Mouse (Mus musculus): ENCODE data around the gene 1700024B05Rik.
"Not testable (repeated sequence)": the region's sequence is repeated elsewhere in the genome, so short reads cannot be mapped to it uniquely, and the experiment has no call there.

Gene 1700024B05Rik

DNA sequence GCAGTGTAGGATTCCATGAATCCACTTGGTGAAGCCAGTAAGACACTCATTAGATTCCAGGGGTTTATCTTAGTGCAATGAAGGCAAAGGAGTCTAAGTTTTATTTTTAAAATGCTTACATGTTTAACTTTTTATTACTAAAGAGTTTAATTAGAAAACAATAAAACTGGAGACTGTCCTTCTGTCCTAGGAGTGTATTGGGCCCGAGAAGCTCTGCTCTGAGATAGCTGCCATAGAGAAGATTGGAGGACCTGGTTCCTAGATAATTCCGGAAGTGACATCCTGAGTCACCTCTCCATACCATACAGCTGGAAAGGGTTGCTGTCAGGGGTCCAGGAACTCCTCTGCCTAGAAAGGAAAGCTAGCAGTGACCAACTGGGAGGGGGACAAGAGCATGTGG, at the start of gene 1700024B05Rik:
Gene 1700024B05Rik, plus strand, starts transcription at position 301 of the 400 bp plus-strand sequence.
- not testable (repeated sequence) for DNase-seq

DNA sequence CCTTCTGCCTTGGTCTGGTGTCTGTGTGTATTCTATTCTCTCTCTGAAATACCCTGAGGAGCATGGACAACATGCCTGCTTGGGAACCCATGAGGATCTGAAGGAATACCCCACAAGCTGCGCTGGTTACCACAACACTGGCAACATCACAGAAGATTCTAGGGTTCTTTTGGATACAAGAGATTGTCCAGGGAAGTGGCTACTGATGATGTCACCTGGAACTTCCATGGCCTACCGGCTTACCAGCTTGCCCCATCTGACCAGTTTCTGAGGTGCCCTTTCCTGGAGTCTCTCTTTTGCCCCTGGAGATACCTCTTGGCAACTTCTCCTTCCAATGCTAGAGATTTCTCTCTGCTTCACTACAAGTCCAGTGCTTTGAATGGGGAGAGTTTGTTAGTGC, 36.6 kb upstream of the 1700024B05Rik start, which contains the start of gene Gm7980:
Gene Gm7980, minus strand, starts transcription at position 101 of the 400 bp plus-strand sequence.
- DNase-seq: not testable (repeated sequence)

DNA sequence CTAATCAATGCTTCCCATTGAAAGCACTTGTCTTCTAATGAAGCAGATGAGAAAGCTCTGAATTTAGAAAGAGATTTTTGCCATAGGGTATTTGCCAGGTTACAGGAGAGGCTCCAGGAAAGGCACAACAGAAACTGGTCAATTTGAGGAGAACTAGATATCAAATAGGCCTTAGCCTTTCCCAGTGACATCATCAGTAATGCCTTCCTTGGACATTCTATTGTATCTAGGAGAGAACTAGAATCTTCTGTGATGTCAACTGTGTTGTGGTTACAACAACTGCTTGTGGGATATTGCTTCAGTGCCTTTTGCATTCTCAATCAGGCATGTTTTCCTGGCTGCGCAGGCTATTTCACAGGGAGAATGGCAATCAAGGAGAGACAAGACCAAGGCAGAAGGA, 19.1 kb upstream of the 1700024B05Rik start, which contains the start of gene 1700049E17Rik1:
Gene 1700049E17Rik1, plus strand, starts transcription at position 301 of the 400 bp plus-strand sequence.
- not testable (repeated sequence) for DNase-seq

DNA sequence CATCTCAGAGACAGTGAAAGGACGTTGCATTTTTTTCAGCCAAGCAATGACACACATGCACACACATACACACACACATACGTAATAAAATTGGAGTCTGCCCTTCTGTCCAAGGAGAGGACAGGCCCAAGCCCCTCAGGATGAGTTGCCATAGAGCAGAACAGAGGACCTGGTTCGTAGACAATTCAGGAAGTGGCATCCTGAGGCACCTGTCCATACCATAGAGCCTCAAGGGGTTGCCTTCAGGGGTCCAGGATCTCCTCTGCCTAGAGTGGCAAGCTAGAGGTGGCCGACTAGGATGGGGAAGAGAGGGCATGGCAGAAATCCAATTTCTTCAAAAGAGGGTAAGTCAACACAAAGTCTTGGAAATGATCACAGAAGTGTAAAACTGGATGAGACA, 20.3 kb downstream of the 1700024B05Rik start:
- DNase-seq: not testable (repeated sequence)

DNA sequence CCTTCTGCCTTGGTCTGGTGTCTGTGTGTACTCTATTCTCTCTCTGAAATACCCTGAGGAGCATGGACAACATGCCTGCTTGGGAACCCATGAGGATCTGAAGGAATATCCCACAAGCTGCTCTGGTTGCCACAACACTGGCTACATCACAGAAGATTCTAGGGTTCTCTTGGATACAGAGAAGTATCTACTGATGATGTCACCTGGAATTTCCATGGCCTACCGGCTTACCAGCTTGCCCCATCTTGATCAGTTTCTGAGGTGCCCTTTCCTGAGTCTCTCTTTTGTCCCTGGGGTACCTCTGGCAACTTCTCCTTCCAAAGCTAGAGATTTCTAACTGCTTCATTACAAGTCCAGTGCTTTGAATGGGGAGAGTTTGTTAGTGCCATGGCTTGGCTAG, 24.0 kb downstream of the 1700024B05Rik start, which contains the start of gene Gm6401:
Gene Gm6401, minus strand, starts transcription at position 101 of the 400 bp plus-strand sequence.
- not testable (repeated sequence) for DNase-seq

DNA sequence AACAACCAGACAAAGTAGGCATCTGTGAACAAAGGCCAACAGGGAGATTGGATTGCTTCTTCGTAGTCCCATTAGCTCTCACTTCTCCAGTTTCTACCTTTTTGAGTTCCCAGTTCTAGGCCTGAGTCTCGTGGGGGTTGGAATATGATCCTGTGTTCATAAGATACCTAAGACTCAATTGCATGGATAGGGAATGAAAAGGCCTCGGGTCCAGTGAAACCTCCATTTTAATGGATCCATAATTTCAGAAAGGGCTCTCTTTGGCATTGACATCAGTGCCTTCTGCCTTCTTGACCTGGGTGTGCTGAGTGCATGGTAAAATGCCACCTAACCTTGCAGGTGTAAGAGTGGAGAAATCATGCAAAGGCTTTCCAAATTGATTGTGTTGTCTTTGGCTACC, 24.8 kb downstream of the 1700024B05Rik start:
- not testable (repeated sequence) for DNase-seq

DNA sequence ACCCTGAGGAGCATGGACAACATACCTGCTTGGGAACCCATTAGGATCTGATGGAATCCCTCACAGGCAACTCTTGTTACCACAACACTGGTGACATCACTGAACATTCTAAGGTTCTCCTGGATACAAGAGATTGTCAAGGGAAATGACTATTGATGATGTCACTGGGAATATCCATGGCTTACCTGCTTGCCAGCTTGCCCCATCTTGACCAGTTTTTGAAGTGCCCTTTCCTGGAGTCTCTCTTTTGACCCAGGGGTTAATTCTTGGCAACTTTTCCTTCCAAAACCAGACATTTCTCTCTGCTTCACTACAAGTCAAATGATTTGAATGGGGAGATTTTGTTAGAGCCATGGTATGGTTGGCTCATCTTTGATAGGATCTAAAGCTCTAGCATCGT, 39.4 kb downstream of the 1700024B05Rik start, which contains the start of gene Gm3543:
Gene Gm3543, minus strand, starts transcription at position 101 of the 400 bp plus-strand sequence.
- DNase-seq: not testable (repeated sequence)
